Mouse (Mus musculus) neural tube, embryonic 12.5 days (tissue): Measurements from ENCODE around the gene Galnt3. TPM values are rescaled to one million over a fixed set of nuclear protein-coding genes. Genes with fewer than 3 reads are reported as not detected.

ENCODE experiments used
- ATAC-seq: fragments of 200-750 bp; cut with Nextera tagmentation; 2 replicates; pipeline ENCODE4 v1.8.0; 2017; ENCODE audit warnings: low read depth, mild to moderate bottlenecking, moderate TSS enrichment, moderate library complexity; ENCODE audit not compliant: low FRiP score
- H3K27ac ChIP-seq: fragments of 300-500 bp; sonication (generic); 2 replicates; pipeline ENCODE4 v1.5.1; 2016
- H3K27me3 ChIP-seq: fragments of 300-500 bp; sonication (generic); replicated peaks from 2 replicates; pipeline ENCODE4 v1.6.1; 2016; ENCODE audit warnings: mild to moderate bottlenecking
- H3K36me3 ChIP-seq: fragments of 300-500 bp; sonication (generic); 2 replicates; pipeline ENCODE4 v1.6.1; 2016; ENCODE audit warnings: mild to moderate bottlenecking
- H3K4me1 ChIP-seq: fragments of 300-500 bp; sonication (generic); 2 replicates; pipeline ENCODE4 v1.6.1; 2016
- H3K4me2 ChIP-seq: fragments of 300-500 bp; sonication (generic); replicated peaks from 2 replicates; pipeline ENCODE4 v1.6.1; 2016; ENCODE audit warnings: mild to moderate bottlenecking
- H3K4me3 ChIP-seq: fragments of 300-500 bp; sonication (generic); 2 replicates; pipeline ENCODE4 v1.5.1; 2016
- H3K9ac ChIP-seq: fragments of 300-500 bp; sonication (generic); 2 replicates; pipeline ENCODE4 v1.6.1; 2016; ENCODE audit warnings: mild to moderate bottlenecking
- H3K9me3 ChIP-seq: fragments of 300-500 bp; sonication (generic); 2 replicates; pipeline ENCODE4 v1.6.1; 2016; ENCODE audit warnings: mild to moderate bottlenecking
- WGBS: fragments of 180-500 bp; shearing (Covaris S2); methylation state at CpG from one replicate; pipeline ENCODE4 v1.1.7; 2016; 5-methylcytosine and 5-hydroxymethylcytosine counted together
- polyA plus RNA-seq: library from polyadenylated mRNA; unstranded; fragments of >200 nt; fragmentation: Nextera tagmentation; extraction: Ambion mirVana; gene quantifications from 2 replicates; pipeline ENCODE4 v1.2.1, GENCODE M21; 2016

Gene Galnt3
- polyA plus RNA-seq, 1 experiment from 2014 or later = 1.0 TPM

DNA sequence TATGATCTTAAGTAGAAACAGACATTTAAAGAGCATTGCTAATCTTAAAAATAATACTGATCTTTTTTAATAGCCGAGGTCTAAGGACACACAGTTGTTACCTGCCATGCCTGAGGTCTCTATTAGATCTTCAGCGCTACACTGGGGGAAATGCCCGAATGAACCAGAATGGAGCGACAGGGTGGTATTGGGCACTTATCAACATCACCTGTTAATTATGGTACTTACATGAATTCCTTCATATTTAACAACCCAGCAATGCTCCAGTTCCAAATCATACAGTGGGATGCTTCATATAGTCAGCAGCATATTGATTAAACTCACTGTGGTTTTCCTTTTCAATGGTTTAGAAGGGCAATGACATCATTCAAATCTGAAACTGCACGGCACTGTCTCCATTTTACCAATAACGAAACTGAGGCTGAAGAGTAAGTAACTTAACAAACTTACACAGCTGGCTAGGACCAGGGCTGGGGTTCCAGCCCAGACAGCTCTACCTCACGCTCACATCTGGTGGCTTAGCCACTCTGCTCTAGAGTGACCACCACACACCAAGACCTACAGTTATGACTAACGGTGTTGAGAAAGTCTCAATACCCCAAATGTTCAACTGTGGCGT lies 23.0 kb downstream of the Galnt3 start:
- Histone ChIP-seq H3K27me3 (no peaks in the 10 kb centered on the region), H3K4me2 (no peak overlapping the region), H3K36me3 (no peaks in the 10 kb centered on the region), H3K27ac (no peak overlapping the region), H3K9me3 (no peaks in the 10 kb centered on the region), H3K4me3 (no peak overlapping the region), H3K9ac (no peak overlapping the region), H3K4me1 (peaks cover 8% of the 10 kb centered on the region; the same call in 1 of the 2 replicates)
- ATAC-seq = no peak
- WGBS = 96% methylated on average over 9 of the region's 9 CpGs

DNA sequence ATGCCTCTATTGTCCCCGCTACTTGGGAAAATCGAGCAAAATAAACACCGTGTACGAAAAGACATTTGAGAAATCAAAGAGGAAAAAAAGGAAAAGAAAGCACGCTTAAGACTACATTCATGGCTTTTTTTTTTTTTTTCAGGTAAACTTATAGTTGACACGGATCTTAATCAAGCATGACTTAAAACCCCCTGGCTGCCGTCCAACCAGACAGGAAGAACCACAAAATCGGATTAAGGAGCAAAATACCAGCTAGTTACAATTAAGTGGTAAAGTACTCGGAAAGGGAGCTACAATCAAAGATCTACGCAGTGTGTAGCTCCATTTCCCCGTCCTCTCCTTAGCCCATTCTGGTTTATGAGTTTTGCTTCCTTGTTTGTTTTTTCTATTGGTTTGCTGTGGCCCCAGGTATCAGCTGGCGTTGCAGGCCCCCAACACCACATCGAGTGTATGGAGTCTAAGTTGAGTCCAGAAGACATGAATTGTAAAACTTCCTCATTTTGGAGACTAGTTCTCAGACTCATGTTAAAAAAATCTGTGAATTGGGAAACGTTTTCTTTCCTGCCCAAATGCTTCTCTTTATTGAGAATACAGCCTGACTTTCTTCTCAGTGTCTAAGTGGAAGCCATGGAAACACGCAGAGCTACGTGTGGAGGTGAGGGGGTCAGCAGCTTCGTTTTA lies 24.0 kb downstream of the Galnt3 start:
- Histone ChIP-seq H3K27me3 (no peaks in the 10 kb centered on the region), H3K4me3 (no peak overlapping the region), H3K4me1 (peaks cover 8% of the 10 kb centered on the region; the same call in 1 of the 2 replicates), H3K36me3 (no peaks in the 10 kb centered on the region), H3K27ac (no peak overlapping the region), H3K9ac (no peak overlapping the region), H3K4me2 (0 out of 2 replicates have a peak overlapping the region, but pooled peaks have one; percentile 5), H3K9me3 (no peaks in the 10 kb centered on the region)
- WGBS = 44% methylated on average over 17 of the region's 17 CpGs
- no peak for ATAC-seq

DNA sequence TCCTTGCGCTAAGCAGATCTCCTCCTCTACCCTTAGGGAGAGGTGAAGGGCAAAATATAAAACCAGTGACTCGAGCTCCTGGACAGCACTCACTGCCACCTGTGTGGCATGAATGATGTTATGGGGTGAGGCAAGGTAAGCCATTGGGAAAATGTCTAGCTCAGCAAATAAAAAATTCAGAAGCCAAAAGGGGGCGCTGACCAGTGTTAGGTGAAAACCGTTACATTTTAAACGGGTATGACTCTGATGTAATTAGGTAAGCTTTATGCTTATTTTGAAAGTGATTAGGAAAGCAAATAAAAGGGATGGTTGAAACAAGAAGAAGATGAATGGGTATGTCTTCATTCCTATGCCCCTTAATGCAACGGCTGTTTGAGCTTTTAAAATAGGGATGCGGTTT lies 24.6 kb downstream of the Galnt3 start:
- Histone ChIP-seq H3K4me1 (peaks cover 8% of the 10 kb centered on the region; the same call in 1 of the 2 replicates), H3K9me3 (no peaks in the 10 kb centered on the region), H3K4me2 (0 out of 2 replicates have a peak overlapping the region, but pooled peaks have one; percentile 5), H3K9ac (no peak overlapping the region), H3K27ac (no peak overlapping the region), H3K27me3 (no peaks in the 10 kb centered on the region), H3K4me3 (no peak overlapping the region), H3K36me3 (no peaks in the 10 kb centered on the region)
- WGBS = 49% methylated on average over 7 of the region's 7 CpGs
- 0 out of 2 replicates have a peak, but pooled peaks have one; percentile 19 for ATAC-seq

DNA sequence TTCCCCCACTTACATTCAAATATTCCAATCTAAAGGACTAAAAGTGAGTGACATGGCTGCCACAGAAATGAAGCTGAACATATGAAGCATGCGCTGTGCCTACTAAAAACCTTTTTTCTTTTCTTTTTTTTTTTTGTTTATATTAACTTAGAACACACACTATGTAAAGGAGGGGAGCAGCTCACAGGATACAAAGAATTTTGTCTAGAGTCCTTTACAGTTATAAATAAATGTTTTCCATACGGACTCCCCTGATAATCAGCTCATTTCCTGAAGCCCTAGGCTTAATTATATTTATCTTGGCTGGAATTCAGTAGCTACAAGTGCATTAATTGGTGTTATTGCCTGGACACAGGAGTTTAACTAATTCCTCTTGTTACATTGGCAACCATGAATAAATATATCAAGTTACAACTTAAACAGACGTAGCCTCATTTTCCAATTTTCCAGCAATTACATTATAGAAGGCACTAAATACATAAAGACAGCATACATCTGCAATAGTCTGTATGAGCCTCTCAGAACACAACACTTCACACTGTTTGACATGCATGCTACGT lies 30.1 kb downstream of the Galnt3 start:
- Histone ChIP-seq H3K36me3 (no peaks in the 10 kb centered on the region), H3K4me2 (no peak overlapping the region), H3K4me3 (no peak overlapping the region), H3K4me1 (0 out of 2 replicates have a peak, but pooled peaks cover 8% of the 10 kb centered on the region), H3K27me3 (no peaks in the 10 kb centered on the region), H3K27ac (no peak overlapping the region), H3K9me3 (no peaks in the 10 kb centered on the region), H3K9ac (no peak overlapping the region)
- WGBS = 72% methylated on average over 4 of the region's 4 CpGs
- ATAC-seq = no peak

DNA sequence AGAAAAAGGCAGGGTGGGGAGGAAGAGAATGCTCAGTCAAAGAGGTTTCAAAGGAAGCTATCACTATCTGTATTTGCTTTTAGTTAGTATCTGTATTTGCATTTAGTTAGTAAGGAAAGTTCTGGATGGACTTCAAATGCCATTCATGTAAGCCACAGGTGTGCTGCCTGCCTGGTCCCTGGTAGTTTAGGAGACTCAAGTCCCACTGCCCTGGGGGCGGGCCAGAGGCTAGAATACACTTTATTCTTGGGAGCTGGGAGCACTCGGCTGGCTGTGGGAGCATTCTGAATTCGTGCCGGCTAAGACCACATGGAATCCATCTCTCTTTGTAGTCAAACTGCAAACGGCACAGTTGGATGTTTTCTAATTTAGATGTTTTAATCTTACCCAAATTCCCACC lies 33.5 kb downstream of the Galnt3 start:
- Histone ChIP-seq H3K4me3 (no peak overlapping the region), H3K36me3 (no peaks in the 10 kb centered on the region), H3K27me3 (no peaks in the 10 kb centered on the region), H3K4me1 (no peaks in the 10 kb centered on the region), H3K9me3 (no peaks in the 10 kb centered on the region), H3K9ac (no peak overlapping the region), H3K4me2 (no peak overlapping the region), H3K27ac (no peak overlapping the region)
- ATAC-seq = no peak
- 57% methylated on average over 5 of the region's 5 CpGs for WGBS

DNA sequence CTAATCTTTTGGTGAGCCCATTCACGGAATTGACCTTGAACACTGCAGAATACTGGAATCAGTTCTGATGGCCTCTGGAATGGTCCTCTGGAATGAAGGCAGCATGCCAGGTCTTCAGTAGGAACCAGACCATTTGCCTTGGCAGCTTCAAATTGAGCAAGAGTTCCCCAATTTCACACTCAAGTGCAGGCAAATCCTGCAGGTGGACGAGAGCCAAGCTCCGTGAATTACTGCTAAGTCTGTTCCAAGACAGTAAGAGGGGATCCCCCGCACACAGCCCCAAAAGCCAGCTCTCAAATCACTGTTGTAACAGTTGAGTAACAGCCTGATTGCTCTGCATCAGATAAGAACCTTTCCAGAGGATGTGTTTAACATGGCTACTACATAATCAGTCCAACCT lies 42.9 kb downstream of the Galnt3 start:
- 87% methylated on average over 4 of the region's 4 CpGs for WGBS

DNA sequence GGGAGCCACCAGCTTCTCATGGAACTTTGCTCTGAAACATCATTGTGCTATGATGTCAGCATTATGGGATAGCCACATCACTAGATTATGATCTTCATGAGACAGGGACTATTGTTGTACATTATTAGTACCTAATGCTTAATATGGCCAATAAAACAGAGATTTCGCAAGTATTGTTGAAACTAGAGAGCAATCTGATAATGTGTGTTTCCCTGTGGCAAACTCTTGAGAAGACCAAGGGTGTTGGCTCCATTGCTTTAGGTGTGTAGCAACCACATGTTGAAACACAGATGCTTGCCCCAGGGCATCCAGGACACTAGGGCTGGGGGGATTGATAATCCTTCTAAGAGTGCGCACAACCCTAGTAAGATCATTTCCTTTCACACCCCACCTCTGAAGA lies 44.1 kb downstream of the Galnt3 start:
- 93% methylated on average over 2 of the region's 2 CpGs for WGBS
- no peak overlapping the region for H3K4me3 ChIP-seq
- H3K4me2 ChIP-seq = no peak overlapping the region
- no peak for ATAC-seq
- no peaks in the 10 kb centered on the region for H3K27me3 ChIP-seq
- H3K4me1 ChIP-seq = no peaks in the 10 kb centered on the region
- no peak overlapping the region for H3K9ac ChIP-seq
- no peaks in the 10 kb centered on the region for H3K36me3 ChIP-seq
- no peak overlapping the region for H3K27ac ChIP-seq
- no peaks in the 10 kb centered on the region for H3K9me3 ChIP-seq

More for the DNA sequence above, 42.9 kb downstream of the Galnt3 start:
- no peaks in the 10 kb centered on the region for H3K4me1 ChIP-seq
- no peak overlapping the region for H3K9ac ChIP-seq
- H3K27me3 ChIP-seq = no peaks in the 10 kb centered on the region
- no peak for ATAC-seq
- H3K36me3 ChIP-seq = no peaks in the 10 kb centered on the region
- no peak overlapping the region for H3K4me2 ChIP-seq
- no peak overlapping the region for H3K27ac ChIP-seq
- H3K9me3 ChIP-seq = no peaks in the 10 kb centered on the region
- H3K4me3 ChIP-seq = no peak overlapping the region

DNA sequence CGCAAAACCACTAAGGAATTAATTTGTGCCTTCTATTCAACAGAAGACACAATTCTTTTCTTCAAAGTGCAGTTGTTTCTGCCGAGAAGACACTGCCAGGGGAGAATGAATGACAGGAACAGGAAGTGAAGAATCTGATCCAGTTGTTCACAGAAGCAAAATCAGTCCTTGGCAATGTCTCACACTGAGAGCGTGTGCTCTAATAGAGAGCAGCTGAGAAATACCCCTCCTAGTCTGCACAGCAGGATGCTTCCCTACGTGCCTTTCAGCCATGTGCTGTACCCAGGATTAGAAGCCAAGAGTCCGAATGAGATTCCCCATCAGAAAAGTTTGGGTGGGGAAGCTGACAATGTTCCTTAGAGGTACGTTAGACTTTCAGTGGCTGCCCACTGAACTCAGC lies 55.3 kb downstream of the Galnt3 start:
- Histone ChIP-seq H3K4me1 (no peaks in the 10 kb centered on the region), H3K9ac (no peak overlapping the region), H3K9me3 (no peaks in the 10 kb centered on the region), H3K27me3 (no peaks in the 10 kb centered on the region), H3K4me3 (no peak overlapping the region), H3K36me3 (no peaks in the 10 kb centered on the region), H3K27ac (no peak overlapping the region), H3K4me2 (no peak overlapping the region)
- no peak for ATAC-seq
- 47% methylated on average over 6 of the region's 6 CpGs for WGBS

DNA sequence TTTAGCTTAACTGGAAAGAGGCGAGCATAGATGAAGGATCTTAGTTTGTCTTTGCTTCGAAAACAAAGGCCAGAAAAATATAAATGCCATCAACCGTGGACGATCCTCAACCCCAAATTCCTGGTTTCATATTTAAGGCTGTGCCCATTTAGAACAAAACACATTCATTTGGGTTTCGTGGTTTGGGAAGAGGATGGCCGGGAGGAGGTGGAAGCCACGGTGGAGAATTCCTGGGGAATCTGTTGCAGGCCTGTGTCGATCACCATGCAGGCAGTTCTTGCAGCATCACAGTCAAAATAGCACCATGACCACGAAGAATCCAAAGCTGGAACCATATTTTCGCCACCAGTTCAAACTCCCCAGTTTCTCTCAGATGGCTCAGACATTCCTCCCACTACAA lies 61.5 kb downstream of the Galnt3 start:
- H3K27ac ChIP-seq = no peak overlapping the region
- H3K9me3 ChIP-seq = no peaks in the 10 kb centered on the region
- no peak overlapping the region for H3K4me3 ChIP-seq
- no peak for ATAC-seq
- H3K9ac ChIP-seq = no peak overlapping the region
- H3K27me3 ChIP-seq = no peaks in the 10 kb centered on the region
- H3K4me1 ChIP-seq = no peaks in the 10 kb centered on the region
- H3K36me3 ChIP-seq = no peaks in the 10 kb centered on the region
- WGBS = 90% methylated on average over 10 of the region's 10 CpGs
- H3K4me2 ChIP-seq = no peak overlapping the region

DNA sequence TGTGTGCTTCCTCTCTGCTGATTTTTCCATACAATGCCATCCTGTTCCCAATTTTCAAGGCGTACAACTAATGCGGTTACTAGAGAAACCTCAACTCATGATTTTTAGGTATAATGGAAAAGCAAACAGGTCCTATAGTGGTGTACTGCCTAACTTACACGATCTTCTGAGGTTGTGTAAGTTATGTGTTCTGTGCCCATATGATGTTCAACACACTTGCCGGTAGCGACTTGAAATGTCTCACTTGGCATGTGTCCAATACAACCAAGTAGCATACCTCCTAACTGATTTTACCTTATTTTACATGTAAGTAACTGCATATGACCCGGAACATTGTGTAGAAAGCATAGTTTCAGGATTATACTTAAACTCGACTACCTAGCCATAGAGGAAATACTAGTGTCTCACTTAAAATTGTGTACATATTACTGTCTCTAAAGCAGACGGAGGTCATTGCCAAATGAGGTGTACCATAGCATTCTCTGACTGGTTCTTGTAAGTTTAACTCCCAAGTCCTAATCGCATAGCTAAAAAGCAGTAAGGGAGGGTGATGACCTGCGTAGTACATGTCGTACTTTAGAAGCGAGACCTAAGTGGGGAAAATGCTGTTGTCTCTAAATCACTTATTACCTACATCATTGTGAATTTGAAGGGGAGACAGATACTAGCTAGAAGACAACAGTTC lies 80.2 kb downstream of the Galnt3 start:
- Histone ChIP-seq H3K9me3 (no peaks in the 10 kb centered on the region), H3K36me3 (no peaks in the 10 kb centered on the region), H3K4me2 (peak overlapping the region; percentile 16; the same call in 1 of the 2 replicates), H3K4me1 (peaks cover 15% of the 10 kb centered on the region), H3K4me3 (no peak overlapping the region), H3K27ac (no peak overlapping the region), H3K9ac (no peak overlapping the region), H3K27me3 (no peaks in the 10 kb centered on the region)
- ATAC-seq = peak; percentile 26
- WGBS = 85% methylated on average over 12 of the region's 12 CpGs

DNA sequence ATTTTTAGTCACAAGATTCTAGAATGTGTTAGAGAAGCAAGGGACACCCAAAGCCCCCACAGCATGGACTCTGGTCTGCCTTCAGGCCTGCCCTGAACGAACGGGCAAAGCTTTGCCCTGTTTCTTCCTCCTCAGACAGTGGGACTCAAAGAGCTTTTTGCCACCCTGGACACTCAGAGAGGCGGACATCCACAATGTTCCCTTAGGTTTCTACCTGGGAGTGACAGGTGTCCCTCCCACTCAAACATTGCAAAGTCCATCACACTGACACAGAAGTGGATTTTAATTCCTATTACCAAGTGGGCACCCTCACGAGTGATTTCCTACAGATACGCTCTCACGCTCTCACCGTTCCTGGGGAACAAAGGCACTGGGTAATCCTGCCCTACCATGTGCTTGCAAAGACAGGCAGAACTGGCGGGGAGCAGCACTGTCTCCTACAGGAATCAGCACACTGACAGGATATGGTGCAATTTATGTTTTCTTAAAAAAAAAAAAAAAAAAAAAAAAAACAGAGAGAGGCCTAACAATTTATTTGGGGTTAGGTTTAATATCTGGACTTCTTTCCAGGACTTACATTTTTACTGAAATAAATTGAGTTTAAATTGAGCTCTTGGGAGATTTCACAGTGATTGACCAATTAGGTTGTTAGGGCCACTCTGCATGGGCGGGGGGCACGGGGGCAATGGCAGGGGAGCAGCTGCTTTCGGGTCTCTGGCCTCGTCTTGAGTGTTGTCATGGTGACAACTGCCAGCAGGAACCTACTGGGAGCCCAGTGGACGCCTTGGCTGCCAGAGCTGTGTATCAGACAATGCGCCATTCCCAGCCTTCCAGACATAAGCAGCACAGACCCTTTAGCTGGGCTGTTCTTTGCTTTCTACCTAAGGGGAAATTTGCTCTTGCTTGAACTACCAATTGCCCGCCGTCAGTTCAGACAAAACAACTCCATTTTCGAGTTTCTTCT lies 81.1 kb downstream of the Galnt3 start:
- H3K4me3 ChIP-seq = no peak overlapping the region
- H3K9ac ChIP-seq = no peak overlapping the region
- H3K36me3 ChIP-seq = no peaks in the 10 kb centered on the region
- WGBS = 31% methylated on average over 17 of the region's 17 CpGs
- no peaks in the 10 kb centered on the region for H3K9me3 ChIP-seq
- H3K4me1 ChIP-seq = peaks cover 15% of the 10 kb centered on the region
- H3K4me2 ChIP-seq = peak overlapping the region; percentile 16; the same call in 1 of the 2 replicates
- 0 out of 2 replicates have a peak overlapping the region, but pooled peaks have one; percentile 37 for H3K27ac ChIP-seq
- peak; percentile 91 for ATAC-seq
- no peaks in the 10 kb centered on the region for H3K27me3 ChIP-seq
